ENCODE assay signal across 1 mouse cellular context in the genomic region with DNA sequence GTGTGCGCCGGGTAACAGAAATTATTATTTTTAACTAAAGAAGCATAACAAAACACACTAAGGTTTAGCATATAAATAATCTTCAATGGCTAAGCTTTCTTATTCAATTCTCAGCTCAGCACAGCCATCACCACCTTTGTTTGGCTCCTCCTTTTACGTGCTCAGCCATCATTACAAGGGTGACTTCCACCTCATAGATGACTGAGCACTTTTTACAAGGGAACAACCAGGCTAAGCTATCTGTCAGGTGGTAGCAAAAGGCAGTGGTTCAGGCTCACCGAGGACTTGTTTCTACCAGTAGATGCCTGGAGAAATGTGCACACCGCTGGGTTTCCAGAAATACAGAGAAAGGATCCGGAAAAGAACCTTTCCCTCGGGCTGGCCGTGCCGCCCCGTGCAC.
TF ChIP-seq lines count a peak whose summit lies in the region.

No protein-coding gene starts in this region.

TF ChIP-seq in MEL, 35 proteins besides CTCF, POLR2A, EP300 and RAD21:
- TF ChIP-seq TBP (IDR thresholded peaks at IDR 0.05; ENCODE audit: low read depth, low read length) (peak; percentile 54; the same call in 1 of the 2 replicates), ELF1 (IDR thresholded peaks at IDR 0.05; ENCODE audit: low read depth, low read length) (no peak)
TF ChIP-seq in MEL: peak in this region for 1.
